Mouse (Mus musculus) adrenal gland, adult (tissue): ENCODE measurements around the gene Dpp7.
A peak's percentile ranks its signal among the peaks of the same experiment; 100 is the strongest.

ENCODE experiments used
- DNase-seq, 2 experiments: peaks; one replicate each; pipeline ENCODE4 v3.0.0; 2022 to 2023; ENCODE audit warnings: low spot score in 1 of 2; ENCODE audit not compliant: inconsistent age in 2 of 2

Dpp7 gene

DNA sequence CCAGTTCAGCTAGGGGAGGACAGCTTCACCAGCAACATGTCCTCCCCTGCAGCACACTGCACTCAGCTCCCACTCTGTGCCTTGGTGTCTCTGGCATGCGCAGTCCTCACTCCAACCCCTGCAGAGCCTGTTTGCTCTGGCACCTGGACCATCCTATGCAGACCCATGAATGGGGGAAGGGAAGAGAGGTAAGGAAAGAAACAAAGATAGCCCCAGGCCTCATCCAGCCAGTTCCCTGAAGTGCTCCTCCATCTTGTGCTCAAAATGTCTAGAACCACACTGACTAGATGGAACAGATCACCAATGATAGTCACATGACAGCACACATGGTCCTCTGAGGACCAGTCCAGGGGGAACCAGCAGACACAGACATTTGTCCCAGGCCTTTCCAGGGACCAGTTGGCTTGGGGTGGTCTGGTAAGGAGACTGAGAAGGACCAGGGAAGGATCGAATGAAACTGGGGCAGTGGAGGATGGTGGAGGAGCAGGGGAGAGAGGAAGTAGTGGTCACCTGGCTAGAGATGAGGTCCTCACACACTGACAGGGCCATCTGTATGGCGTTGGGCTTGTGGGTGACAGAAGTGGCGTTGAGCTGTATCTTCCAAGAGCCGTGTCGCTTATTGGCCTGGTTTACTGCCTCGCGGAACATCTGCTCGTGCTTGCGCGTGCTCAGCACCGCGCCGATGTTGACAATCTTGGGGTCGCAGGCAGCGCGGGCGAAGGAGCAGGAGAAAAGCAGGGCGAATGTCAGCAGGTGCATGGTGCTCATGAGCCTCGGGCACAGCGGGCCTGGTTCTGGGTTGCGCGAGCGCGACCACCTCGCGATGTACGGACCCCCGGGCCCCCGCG, 37.8 kb downstream of the Dpp7 start:
- no peak for DNase-seq

DNA sequence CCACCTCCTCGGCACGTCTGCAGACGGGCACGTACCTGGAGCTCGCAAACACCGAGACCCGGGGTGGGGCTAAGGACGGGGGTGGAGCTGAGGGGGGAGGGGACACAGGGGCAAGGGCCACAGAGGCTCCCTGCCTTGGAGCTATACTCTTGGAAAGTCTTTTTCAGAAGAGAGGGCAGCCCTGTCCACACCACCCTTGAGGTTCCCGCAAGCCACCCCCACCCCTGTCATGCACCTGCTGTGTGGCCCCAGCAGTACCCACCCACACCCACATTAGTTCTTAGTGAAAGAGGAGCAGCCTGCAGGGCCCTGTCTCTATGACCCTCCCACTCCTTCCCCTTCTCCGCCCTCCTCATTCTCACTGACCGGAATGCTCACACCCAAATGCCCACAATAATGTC, 44.7 kb downstream of the Dpp7 start:
- no peak for DNase-seq

DNA sequence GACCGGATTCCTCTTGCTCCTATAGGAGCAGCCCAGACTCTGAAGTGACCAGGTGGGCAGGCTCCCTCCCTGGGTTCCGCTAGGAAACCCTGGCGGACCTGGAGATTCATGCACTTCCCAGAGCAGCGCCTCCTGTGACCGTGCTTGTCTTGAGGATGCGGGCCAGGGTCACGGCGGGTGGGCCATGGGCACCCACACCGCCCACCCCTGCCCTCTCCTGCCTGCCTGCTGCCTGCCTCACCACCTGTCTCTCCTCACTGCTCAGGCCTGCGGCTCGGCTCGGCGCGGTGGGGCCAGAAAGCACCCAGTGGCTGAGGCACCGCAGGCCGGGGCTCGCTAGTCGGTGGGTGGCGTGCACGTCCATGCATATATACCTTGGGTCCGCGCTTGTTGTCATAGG, 45.2 kb downstream of the Dpp7 start:
- no peak for DNase-seq

DNA sequence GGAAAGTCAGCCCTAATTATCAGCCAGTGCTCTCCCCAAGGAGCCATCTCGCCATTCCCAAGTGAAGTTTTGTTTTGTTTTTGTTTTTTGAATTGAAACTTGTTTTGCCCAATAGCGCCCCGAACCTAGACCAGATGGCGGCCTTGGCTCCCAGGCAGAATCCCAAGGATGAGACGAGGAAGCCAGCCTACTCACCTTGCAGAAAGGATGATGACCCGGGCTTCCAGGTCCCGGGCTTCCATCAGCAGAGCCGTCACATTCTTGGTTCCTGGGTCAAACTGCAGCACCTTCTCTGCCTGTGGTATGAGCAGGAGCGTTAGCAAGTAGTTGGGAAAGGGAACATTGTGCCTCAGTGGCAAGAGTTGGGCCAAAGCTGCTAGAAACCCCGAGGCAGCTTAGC, 46.0 kb downstream of the Dpp7 start:
- no peak for DNase-seq

DNA sequence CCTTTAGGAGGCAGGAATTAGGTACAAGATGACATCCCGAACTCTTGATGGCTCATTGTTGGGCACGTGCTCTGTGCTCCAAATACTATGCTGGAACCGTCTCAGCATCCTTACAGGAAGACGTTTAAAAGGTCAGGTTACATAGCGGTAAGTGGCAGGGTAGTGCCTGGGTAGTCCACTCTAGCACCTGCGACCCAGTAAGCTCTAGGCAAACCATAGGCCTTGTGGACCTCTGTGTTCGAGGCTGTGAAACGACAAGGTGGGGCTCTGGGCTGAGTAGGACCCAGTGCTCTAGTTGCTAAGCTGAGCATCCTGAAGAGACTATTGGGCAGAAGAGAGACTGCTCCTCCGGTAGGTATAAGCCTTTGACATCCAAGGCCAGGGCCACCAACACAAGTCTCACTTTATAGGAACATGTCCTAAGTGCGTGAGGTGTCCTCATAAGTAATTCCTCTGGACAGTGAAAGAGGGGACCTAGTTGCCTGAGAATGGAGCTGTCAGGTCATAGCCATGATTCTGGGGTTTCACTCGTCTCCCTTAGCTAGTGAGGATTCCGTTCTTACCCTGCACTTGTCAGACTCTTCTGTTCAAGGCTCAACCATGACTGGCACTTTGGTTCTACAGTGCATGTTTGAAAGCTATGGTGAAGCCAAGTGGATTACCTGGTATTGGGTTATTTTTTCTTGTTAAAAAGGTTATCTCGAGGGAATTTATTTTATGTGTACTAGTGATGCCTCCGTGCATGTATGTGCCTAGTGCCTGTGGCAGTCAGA, 50.4 kb downstream of the Dpp7 start:
- no peak for DNase-seq

DNA sequence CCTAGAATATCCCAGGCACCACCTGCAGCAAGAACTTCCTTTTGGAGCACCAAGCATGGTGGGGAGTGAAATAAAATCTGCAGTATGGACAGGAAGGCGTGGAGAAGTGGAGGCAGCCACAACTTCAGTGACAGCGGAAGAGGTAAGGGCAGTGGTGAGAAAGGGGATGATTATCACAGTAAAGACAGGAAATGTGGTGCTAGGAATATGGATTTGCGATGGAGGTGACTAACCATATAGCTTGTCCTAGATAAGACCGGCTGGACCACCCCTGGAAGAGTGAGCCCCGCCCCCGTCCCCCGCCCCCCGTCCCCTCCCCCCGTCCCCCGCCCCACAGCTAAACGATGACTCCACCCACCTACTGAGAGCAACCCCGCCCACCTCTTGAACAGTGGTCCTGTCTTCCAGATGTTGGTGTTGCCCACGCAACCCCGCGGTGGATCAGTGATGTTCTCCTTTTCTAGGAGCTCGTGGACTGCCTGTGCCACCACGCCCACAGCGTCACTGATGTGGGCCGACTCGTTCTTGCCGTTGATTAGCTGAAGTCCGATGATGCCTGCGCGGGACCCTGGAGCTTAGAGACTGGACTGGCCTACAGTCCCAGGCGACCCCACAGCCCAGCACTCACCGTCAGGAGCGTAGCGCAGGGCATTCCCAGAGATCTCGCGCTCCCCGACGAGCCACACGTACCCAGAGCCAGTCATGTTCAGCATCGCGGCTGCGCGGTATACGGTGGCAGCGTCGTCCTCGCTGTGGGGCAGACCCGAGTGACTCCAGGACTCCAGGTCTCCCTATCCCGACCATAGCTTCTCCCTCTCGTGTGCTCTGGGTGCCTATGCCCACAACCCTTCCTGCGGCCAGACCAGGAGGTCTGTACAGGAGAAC, 51.3 kb downstream of the Dpp7 start:
- DNase-seq: peak; percentile 40 to 65

DNA sequence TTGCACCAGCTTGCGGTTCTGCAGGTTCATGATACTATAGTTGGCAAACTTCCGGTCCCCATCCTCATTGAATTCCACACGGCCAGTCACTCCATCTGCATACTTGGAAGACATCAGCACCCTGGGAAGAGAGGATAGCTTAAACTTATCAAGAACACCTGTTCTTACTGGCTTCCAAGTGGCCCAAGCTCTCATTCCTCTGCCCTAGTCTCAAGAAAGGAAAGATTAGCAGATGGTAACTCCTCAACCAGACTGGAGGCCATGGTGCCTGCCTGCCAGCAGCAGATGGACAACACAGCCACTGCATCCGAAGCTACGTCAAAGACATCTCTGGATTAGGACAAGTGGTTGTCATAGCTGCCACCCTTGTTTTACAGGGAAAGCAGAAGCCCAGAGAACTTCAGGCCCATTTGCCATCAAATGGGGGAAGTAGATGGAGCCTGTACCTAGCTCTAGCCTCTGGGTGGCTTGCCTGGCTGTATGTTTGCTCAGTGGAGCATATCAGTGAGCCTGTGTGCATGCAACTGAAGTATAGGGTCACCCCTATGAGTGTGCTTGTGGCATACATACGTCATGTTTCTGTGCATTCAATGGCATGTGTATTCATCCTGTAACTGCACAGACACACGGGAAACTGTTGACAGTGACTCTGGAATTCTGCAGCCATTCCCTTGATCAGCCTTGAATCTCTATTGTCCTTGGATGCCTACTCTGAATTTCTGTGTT, 52.1 kb downstream of the Dpp7 start:
- DNase-seq: no peak

DNA sequence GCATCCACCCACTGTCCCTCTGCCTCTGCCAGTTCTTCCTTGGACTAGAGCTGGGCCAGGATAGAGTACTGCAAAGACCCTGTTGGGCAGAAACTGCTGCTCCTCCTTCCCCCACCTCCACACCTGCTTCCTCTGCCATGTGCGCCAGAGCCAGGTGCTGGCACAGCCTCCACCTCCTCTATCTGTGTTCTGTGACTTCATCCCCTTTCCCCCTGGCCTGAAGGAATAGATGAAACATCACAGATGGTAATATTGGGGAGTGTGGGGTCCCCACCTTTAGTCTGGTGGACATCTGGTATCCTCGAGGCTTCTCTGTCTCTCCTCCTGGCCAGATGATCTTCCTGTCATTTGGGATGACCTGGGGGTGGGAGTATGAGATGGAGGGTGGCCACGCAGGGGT, 52.7 kb downstream of the Dpp7 start:
- no peak for DNase-seq
